Mouse (Mus musculus) ES-Bruce4 (cell line): ENCODE measurements around the gene Ambra1. TPM values are rescaled to one million over a fixed set of nuclear protein-coding genes. Genes with fewer than 3 reads are reported as not detected.

Experiments used
- H3K27ac ChIP-seq: 2 replicates; pipeline ENCODE4 v1.5.1; 2012; ENCODE audit warnings: low read length, inconsistent platforms; ENCODE audit not compliant: insufficient read depth
- H3K27me3 ChIP-seq: 2 replicates; pipeline ENCODE4 v1.6.1; 2012; ENCODE audit warnings: mild to moderate bottlenecking, low read length, inconsistent platforms; ENCODE audit not compliant: control insufficient read depth, poor library complexity, insufficient read depth, severe bottlenecking
- H3K36me3 ChIP-seq: 2 replicates; pipeline ENCODE4 v1.6.1; 2012; ENCODE audit warnings: inconsistent platforms, mild to moderate bottlenecking, low read length, moderate library complexity; ENCODE audit not compliant: control insufficient read depth, poor library complexity, insufficient read depth, severe bottlenecking
- H3K4me1 ChIP-seq: one replicate; pipeline ENCODE4 v1.8.1; 2011; ENCODE audit warnings: low read length; ENCODE audit not compliant: control insufficient read depth, insufficient read depth
- H3K4me3 ChIP-seq: 2 replicates; pipeline ENCODE4 v1.5.1; 2011; ENCODE audit warnings: low read depth, mild to moderate bottlenecking, low read length
- H3K9ac ChIP-seq: 2 replicates; pipeline ENCODE4 v1.6.1; 2012; ENCODE audit warnings: low read depth, mild to moderate bottlenecking, inconsistent platforms; ENCODE audit not compliant: poor library complexity, severe bottlenecking
- H3K9me3 ChIP-seq: replicated peaks from 2 replicates; pipeline ENCODE4 v1.6.1; 2012; ENCODE audit warnings: mild to moderate bottlenecking, low read length, inconsistent platforms; ENCODE audit not compliant: control insufficient read depth, poor library complexity, insufficient read depth, severe bottlenecking
- CTCF ChIP-seq: IDR thresholded peaks from one replicate; pipeline ENCODE4 v1.8.1; 2011; ENCODE audit warnings: low read depth, low read length
- EP300 ChIP-seq: IDR thresholded peaks from 2 replicates; pipeline ENCODE4 v1.6.1; 2011; ENCODE audit warnings: low read depth, low read length; ENCODE audit not compliant: insufficient read depth
- POLR2A ChIP-seq: IDR thresholded peaks from one replicate; pipeline ENCODE4 v1.8.1; 2011; ENCODE audit warnings: low read length; ENCODE audit not compliant: insufficient read depth
- polyA plus RNA-seq: library from polyadenylated mRNA; stranded (reverse); fragments of >200 nt; gene quantifications from 2 replicates; pipeline ENCODE4 v1.2.4, GENCODE M21; 2011; ENCODE audit warnings: low read depth; ENCODE audit not compliant: missing spikeins, insufficient read depth, insufficient read length

Gene Ambra1
- polyA plus RNA-seq, 1 experiment, result 43.1 TPM

DNA sequence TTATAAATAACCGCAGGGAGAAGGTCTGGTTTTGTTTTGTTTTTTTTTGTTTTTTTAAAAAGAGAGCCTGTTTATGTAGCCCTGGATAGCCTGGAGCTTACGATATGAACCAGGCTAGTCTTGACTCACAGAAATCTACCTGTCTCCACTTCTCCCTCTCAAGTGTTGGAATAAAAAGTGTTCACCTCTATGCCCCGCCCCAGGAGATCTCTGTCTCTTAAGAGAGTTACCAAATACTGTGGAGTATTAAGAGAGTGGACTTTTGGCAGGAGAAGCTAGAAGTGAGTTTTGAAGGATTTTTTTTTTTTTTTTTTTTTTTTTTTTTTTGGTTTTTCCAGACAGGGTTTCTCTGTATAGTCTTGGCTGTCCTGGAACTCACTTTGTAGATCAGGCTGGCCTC, 65.2 kb downstream of the Ambra1 start:
- TF ChIP-seq CTCF (no peak), POLR2A (no peak), EP300 (no peak)
- H3K4me3 ChIP-seq, result no peak overlapping the region
- H3K9me3 ChIP-seq, result no peaks in the 10 kb centered on the region
- no peak overlapping the region for H3K9ac ChIP-seq
- H3K27ac ChIP-seq, result no peak overlapping the region
- H3K27me3 ChIP-seq, result no peaks in the 10 kb centered on the region
- H3K36me3 ChIP-seq, result no peaks in the 10 kb centered on the region; the same call in 1 of the 2 replicates
- H3K4me1 ChIP-seq, result no peaks in the 10 kb centered on the region

DNA sequence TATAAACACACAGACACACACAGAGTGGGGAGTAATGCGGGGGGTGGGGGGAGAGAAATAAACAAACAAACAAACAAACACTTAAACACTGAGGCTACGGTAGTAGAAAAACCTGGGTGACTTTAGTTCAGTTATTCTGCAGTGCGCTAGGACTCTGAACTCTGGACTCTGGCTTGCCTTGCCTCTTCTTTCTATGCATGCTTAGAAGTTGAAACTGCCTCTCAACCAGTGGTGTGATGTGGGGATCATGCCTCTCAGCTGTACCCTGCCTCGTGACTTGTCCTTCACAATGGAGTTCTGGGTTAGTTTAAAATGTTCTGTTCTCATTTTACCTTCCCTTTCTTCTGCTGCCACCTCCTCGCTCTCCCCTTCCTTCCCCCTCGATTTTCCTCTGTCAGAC, 81.5 kb downstream of the Ambra1 start:
- Histone ChIP-seq H3K36me3 (no peaks in the 10 kb centered on the region), H3K27ac (no peak overlapping the region), H3K4me1 (no peaks in the 10 kb centered on the region), H3K9me3 (no peaks in the 10 kb centered on the region), H3K27me3 (no peaks in the 10 kb centered on the region), H3K9ac (no peak overlapping the region), H3K4me3 (no peak overlapping the region)
- no peak for TF ChIP-seq CTCF
- no peak for TF ChIP-seq EP300
- TF ChIP-seq POLR2A, result no peak

DNA sequence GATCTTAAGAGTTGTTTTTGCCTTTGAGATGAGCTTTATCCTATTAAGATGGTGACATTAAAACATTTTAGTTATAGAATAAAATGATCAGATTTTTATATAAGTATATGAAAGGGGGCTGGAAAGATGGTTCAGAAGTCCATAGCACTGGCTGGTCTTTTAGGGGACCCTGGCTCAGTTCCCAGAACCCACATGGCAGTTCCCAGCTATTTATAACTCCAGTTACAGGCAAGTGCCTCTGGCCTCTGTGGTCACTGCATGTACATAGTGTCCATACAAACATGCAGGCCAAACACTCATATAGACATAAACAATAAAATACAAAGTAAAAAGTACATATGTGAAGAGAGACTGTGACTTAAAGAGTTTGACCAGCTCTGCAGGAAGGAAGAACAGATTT, 86.8 kb downstream of the Ambra1 start:
- Histone ChIP-seq H3K4me1 (no peaks in the 10 kb centered on the region), H3K27me3 (no peaks in the 10 kb centered on the region), H3K27ac (no peak overlapping the region), H3K9me3 (no peaks in the 10 kb centered on the region), H3K36me3 (no peaks in the 10 kb centered on the region; the same call in 1 of the 2 replicates), H3K4me3 (no peak overlapping the region), H3K9ac (no peak overlapping the region)
- no peak for TF ChIP-seq CTCF
- no peak for TF ChIP-seq EP300
- TF ChIP-seq POLR2A, result no peak

DNA sequence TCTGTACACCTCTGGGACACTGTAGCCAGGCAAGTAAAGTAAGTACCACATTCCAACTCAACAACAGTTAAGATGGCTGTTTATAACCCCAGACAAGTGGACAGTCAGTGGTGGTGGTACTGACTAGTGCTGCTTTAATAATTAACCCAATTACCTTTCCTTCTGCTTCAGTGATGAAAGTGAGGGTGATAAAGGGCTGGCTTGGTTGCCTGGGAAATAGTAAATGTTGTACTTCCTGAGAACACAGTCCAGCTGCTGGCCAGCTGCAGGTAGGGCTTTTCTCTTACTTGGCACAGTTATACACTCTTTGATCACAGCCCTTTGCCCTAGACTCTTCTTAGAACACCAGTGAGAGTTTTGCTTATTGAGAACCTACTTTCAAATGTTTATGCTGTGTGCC, 102.3 kb downstream of the Ambra1 start:
- H3K4me3 ChIP-seq, result no peak overlapping the region
- H3K9me3 ChIP-seq, result no peaks in the 10 kb centered on the region
- H3K27me3 ChIP-seq, result no peaks in the 10 kb centered on the region
- no peak for TF ChIP-seq POLR2A
- TF ChIP-seq CTCF, result no peak
- no peak for TF ChIP-seq EP300
- no peaks in the 10 kb centered on the region for H3K36me3 ChIP-seq
- no peak overlapping the region for H3K27ac ChIP-seq
- no peaks in the 10 kb centered on the region for H3K4me1 ChIP-seq
- no peak overlapping the region for H3K9ac ChIP-seq

DNA sequence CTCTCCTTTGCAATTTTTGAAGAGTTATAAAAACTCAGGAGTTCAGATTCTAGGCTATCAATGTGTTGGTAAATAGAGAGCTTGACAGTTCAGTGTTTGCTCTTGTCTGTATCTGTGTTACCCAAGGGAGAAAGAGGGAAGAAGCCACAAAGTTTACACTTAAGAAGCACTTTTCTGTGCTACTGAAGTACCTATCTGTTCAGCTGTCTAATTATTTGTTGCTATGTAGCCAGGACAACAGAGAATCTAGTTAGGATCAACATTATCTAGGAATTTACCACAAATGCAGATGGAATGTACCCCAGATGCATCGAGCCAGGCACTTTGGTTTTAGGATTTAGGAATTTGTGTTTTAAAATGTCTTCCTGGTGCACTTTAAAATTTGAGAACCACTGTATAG, 104.3 kb downstream of the Ambra1 start:
- no peak overlapping the region for H3K4me3 ChIP-seq
- no peak for TF ChIP-seq EP300
- TF ChIP-seq POLR2A, result no peak
- no peak for TF ChIP-seq CTCF
- no peak overlapping the region for H3K9ac ChIP-seq
- no peaks in the 10 kb centered on the region for H3K4me1 ChIP-seq
- no peaks in the 10 kb centered on the region for H3K9me3 ChIP-seq
- no peaks in the 10 kb centered on the region for H3K27me3 ChIP-seq
- H3K36me3 ChIP-seq, result no peaks in the 10 kb centered on the region
- no peak overlapping the region for H3K27ac ChIP-seq

DNA sequence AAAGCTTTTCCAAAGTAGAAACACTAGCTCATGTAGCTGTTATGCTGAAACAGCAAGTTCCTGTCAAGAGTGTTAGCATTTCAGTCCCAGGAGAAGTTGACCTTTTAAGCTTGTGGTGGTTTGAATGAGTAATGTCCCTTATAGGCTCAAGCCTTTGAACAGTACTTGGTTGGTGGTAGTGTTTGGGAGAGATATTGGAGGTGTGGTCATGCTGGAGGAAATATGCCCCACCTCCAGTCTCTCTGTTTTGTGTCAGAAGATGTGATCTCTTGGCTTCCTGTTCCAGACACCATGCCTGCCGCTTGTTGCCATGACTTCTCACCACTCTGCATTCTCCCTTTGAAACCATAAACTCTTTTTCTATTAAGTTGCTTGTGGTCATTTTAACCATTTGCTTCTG, 105.1 kb downstream of the Ambra1 start:
- Histone ChIP-seq H3K9ac (no peak overlapping the region), H3K27ac (no peak overlapping the region), H3K4me1 (no peaks in the 10 kb centered on the region), H3K9me3 (no peaks in the 10 kb centered on the region), H3K36me3 (no peaks in the 10 kb centered on the region), H3K27me3 (no peaks in the 10 kb centered on the region), H3K4me3 (no peak overlapping the region)
- TF ChIP-seq POLR2A (no peak), CTCF (no peak), EP300 (no peak)
